Mouse (Mus musculus): ENCODE measurements around the gene Myo1d. TPM values are rescaled to one million over a fixed set of nuclear protein-coding genes. Genes with fewer than 3 reads are reported as not detected.

Gene Myo1d
- total RNA-seq (2015) (4.6 and 7.2 TPM in 2 replicates), total RNA-seq (2017) (2.0 and 2.9 TPM in 2 replicates)

DNA sequence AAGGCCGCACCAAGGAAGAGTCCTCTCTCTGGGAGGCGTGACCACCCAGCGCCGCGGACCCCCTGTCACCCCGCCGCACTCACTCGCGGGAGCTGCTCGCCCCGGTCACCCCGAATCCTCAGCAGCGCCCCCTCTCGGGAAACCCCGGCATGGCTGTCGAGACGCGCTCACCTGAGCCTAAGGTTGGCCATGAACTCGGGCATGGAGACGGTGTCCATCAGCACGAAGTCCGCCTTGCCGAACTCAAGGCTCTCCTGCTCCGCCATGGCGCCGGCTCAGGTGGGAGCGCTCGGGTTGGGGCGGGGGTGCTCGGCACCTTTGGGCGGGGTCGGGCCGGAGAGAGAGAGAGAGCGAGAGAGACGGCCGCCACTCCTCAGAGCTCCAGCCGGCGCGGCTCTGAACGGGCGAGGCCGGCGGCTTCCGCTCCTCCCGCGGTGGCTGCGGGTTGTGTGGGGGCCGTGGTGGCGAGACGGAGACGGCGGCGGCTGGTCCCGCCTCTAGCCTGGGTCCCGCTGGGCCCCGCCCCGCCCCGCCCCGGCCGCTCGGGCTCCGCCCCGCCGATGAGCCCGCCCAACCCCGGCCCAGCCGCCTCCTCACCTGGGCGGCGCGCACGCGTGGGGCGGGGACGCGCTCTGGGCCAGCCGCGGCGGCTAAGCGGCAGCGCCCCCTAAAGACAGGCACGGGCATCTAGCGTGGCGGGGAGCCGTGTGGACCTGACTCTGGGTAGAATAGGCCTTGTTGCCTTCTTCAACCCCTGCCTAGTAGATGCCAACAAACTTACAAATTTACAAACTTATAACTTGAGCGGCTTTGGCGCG is at the start of gene Myo1d:
Myo1d (minus strand) TSS at position 499 of the 818 bp plus-strand sequence.
- peak; percentile 77 for ATAC-seq (replicated peaks; ENCODE audit: poor library complexity)

GRCm38 (mm10) chr11:80821794-80822193 is 42.0 kb upstream of the Myo1d start:
- no peak for ATAC-seq (replicated peaks; ENCODE audit: poor library complexity)

DNA sequence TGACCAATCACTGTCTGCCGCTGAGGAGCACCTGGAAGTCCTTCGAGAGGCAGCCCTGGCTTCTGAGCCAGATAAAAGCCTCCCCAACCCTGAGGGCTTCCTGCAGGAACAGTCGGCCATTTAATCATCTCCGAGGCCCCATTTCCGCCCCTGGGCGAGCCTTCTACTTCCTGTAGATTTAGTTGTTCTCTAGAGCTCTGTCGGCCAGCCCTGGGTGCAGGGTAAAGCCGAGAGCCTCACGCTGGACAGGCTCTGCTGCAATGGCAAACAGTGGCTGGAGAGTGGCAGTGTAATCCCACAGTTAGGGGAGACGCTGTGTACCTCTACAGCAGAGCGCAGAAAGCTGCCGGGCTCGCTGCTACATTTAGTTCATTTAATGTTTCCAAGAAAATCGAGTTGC is 41.5 kb upstream of the Myo1d start:
- ATAC-seq (replicated peaks; ENCODE audit: poor library complexity), result no peak

DNA sequence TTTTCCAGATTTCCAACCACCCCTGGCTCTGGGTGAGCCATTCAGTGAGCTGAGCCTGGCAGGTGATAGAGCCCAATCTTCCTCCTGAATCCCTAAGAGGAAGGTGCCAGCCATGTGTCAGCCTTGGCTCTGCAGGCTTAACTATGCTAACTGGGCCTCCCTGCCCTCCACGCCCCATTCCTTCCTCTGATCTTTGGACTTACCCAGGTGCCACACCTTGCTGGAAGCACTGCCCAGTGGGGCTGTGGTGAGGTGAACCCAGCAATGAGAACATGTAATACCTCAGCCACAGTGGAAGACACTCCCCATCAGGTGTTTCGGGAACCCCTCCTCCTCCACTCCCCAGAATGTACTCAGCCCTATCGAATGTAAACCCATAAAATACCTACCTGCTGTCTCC is 40.3 kb upstream of the Myo1d start:
- ATAC-seq (replicated peaks; ENCODE audit: poor library complexity), result no peak

DNA sequence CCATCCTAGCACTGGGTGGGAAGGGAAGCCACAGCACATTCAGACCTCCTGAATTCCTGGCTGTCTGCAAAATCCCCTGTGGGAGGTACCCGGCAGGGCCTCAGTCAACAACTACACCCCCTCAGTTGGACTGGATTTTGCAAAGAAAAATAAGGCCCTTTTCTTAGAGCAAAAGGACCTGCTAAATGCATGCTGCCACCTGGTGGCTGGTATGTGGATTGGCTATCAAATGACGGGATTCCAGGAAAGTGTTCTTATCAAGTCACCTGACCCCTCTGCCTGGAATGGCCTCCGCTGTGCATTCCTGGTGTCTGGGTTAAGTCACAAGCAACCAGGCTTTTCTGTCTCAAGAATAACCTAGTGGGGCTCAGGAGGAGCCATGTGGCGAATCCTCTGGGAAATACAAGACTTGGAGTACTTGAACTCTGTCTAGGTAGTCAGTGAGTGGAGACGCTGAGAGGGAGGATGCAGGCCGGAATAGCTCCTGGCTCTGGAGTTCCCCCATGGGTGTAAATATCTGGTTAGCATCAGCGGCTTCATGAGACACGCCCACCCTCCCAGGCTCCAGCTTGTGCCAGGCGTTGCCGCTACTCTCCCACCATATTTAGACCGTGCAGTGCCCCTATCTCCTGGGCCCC is 38.4 kb upstream of the Myo1d start:
- ATAC-seq (replicated peaks; ENCODE audit: poor library complexity), result peak; percentile 80

- no peak for ATAC-seq (replicated peaks; ENCODE audit: poor library complexity)
Measured at GRCm38 (mm10) chr11:80815354-80815753, 35.5 kb upstream of the Myo1d start.

GRCm38 (mm10) chr11:80811156-80811555 is 31.3 kb upstream of the Myo1d start:
- no peak for ATAC-seq (replicated peaks; ENCODE audit: poor library complexity)

- peak; percentile 13; the same call in 1 of the 2 replicates for ATAC-seq (replicated peaks; ENCODE audit: poor library complexity)
Measured at GRCm38 (mm10) chr11:80809993-80810821, 30.4 kb upstream of the Myo1d start, which contains the start of gene Tmem98. Tmem98 (plus strand) TSS chr11:80810175.

- no peak for ATAC-seq (replicated peaks; ENCODE audit: poor library complexity)
Measured at GRCm38 (mm10) chr11:80809666-80809992, 29.8 kb upstream of the Myo1d start.

GRCm38 (mm10) chr11:80808551-80809070 is 28.8 kb upstream of the Myo1d start:
- ATAC-seq (replicated peaks; ENCODE audit: poor library complexity), result peak; percentile 66

DNA sequence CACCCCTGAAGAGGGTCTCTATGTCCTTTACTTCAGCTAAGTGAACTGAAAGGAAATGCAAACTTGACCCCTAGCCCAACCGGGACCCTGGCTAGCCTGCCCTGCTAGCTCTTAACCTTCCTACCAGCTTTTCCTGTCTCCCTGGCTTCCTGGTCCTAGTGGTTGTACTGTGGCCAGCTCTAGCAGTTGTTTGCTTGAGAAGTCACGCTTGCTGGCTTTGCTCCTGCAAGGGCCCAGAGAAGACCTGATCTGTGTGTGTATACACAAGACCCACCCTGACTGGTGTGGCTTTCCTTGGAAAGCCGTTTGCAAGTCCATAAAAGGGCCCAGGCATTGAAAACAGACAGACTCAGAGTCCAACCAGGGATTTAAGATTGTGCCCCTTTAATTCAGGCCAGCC is 22.9 kb upstream of the Myo1d start:
- no peak for ATAC-seq (replicated peaks; ENCODE audit: poor library complexity)

DNA sequence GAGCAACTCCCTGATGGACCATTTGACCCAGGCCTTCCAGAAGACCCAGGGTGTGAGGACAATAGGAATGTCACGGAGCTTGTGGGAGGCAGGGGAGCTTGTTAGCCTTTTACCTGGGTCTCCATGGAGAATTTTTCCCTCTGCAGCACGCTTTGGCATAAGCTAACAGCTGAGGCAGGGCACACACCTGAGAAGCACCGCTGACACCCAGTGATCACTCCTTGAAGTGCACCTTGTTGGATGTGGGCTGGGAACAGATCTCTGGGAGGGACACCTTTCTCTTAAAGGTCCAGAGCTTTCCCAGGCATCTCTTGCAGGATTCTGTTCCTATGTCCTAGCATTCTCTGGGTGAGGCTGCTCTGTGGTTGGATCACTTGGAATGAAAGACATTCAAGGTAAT is 20.2 kb upstream of the Myo1d start:
- ATAC-seq (replicated peaks; ENCODE audit: poor library complexity), result peak; percentile 88

GRCm38 (mm10) chr11:80795431-80795830 is 15.6 kb upstream of the Myo1d start:
- no peak for ATAC-seq (replicated peaks; ENCODE audit: poor library complexity)

DNA sequence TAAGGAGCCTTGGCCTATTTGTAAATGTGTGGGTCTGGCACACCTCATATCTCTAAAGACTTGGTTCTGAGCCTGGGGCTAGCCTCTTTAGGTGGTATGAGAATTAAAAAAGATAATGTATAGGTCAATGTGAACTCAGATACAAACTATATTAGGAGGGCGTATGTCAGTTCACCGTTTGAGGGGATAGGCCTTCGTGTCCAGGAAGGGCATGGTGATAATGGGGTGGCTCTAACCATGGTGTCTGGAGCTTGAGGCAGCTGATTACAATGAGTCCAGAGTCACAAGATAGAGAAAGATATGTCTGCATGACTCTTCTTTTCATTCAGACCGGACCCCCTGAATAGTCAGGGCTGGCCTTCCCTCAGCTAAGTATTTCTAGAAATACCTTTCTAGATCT is 14.5 kb upstream of the Myo1d start:
- ATAC-seq (replicated peaks; ENCODE audit: poor library complexity), result 0 out of 2 replicates have a peak, but pooled peaks have one; percentile 23

GRCm38 (mm10) chr11:80793386-80793785 is 13.6 kb upstream of the Myo1d start:
- peak; percentile 47 for ATAC-seq (replicated peaks; ENCODE audit: poor library complexity)

GRCm38 (mm10) chr11:80791677-80792432 is 12.0 kb upstream of the Myo1d start:
- peak; percentile 66 for ATAC-seq (replicated peaks; ENCODE audit: poor library complexity)

DNA sequence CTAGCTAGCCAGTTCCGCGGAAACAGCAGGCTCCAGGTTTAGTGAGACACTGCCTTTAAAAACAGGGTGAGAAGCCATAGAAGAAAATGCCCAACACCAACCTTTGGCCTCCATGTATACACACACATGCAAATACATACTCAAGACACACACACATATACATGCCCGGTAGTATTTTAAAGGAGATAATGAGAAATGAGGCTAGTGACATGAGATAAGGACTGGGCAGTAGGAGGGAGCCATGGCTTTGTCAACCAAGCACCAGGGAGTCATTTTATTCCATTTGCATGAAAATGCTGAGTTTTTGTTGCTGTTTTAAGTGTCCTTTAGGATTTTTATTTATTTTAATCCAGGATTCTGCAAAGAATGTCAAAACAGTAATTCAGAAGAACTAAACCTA is 10.6 kb upstream of the Myo1d start:
- ATAC-seq (replicated peaks; ENCODE audit: poor library complexity), result no peak

DNA sequence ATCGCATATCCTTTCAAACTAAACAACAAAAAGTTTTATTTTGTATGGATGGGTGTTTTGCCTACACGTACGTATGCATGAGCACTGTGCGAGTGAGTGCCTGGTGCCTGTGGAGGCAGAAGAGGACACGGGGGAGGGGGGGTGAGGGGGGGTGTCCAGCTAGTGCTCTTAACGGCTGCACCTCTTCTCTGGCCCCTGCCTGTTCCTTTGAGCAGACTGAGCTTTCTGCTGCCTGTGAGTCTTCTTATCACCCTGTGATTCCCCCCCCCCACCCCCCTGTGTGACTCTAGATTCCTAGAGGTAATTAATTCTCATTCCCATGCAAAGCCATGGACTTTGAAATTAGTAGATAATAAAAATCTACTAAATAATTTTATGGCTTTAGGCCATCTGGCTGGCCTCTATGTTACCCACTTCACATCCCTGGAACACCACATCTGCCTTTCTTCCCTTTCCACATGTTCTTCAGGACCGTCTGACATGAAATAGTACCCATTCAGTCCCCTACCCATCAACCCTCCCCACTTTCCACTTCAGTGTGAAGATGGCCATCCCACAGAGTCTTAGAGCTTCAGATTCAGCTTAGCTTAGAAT is 9.9 kb upstream of the Myo1d start:
- ATAC-seq (replicated peaks; ENCODE audit: poor library complexity), result no peak

DNA sequence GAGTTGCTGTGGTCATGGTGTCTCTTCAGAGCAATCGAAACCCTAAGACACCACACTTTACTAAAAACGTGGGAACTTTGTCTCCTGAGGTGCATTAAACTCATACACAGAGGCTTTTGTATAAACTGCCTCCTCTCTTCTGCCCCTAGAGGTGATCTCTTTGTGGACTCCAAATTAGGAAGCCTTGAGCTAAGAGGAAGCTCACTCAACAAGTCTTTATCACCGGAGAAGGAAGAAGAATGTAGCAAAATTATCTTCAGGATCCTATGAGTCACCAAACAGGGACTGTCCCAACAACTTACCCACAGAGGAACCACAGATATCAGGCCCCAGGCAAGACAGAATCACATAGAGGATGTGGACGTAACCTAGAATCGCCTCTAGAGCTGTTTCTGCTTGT is 5.8 kb upstream of the Myo1d start:
- ATAC-seq (replicated peaks; ENCODE audit: poor library complexity), result peak; percentile 82

DNA sequence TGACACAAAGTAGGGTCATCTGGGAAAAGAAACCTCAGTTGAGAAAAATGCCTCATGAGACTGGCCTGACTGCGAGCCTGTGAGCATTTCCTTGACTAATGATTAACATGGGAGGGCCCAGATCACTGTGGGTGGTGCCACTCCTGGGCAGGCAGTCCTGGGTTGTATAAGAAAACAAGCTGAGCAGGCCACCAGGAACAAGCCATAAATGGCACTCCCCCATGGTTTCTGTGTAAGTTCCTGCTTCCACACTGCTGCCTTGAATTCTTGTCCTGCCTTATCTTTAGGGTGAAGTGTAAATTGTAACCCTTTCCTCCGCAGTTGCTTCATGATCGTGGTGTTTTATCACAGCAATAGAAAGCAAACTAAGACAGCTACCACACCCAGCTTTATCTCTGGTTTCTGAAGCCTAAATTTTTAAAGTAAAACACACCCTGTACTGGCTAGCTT is 4.5 kb upstream of the Myo1d start:
- peak; percentile 45 for ATAC-seq (replicated peaks; ENCODE audit: poor library complexity)
